Mouse (Mus musculus) lung, postnatal 0 days (tissue): ENCODE data around the gene Ccdc130.

Source experiments
- CTCF ChIP-seq: IDR thresholded peaks from 2 replicates; pipeline ENCODE4 v1.5.1; 2016; ENCODE audit warnings: antibody characterized with exemption, mild to moderate bottlenecking
- EP300 ChIP-seq: IDR thresholded peaks from 2 replicates; pipeline ENCODE4 v1.6.1; 2016; ENCODE audit warnings: antibody characterized with exemption, mild to moderate bottlenecking, control low read depth

GRCm38 (mm10) chr8:84237542-84238229 lies 32.5 kb downstream of the Ccdc130 start:
- no peak for TF ChIP-seq CTCF
- 0 out of 2 replicates have a peak, but pooled peaks have one; percentile 5 for TF ChIP-seq EP300
